ENCODE assay signal across 9 mouse cellular contexts in the genomic region with DNA sequence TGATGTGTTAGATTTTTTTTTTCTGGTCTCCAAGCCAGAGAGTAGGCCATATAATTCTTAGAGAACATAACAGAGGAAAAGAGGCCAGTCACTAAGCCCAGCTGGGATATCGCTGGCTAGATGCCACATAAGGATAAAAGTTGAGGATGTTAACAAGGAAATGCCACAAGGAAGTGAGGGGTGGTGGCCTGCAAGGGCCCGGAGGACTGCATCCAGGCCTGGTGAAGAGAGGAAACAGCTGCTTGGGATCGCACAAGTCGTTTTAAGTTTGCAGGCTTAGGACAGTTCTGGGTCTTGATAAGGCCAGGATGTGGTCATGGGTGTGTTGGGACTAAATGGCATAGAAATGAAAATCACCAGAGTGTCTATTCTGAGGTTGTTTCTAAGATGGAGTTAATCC.
DNase-seq lines count a peak whose midpoint lies in the region; ATAC-seq and TF ChIP-seq lines count a peak whose summit lies in the region.
"Had no signal": no experiment of that assay in that cellular context is flagged by ENCODE, and none has a peak within 500 bp of the region (broad histone marks: within the 10 kb centered on the region; RNA-seq: fewer than 3 reads in every experiment).

No protein-coding gene starts in this region.

- H3K4me2 ChIP-seq in hindbrain, embryonic 11.5 days (replicated peaks; ENCODE audit: low read depth, low read length): no peak overlapping the region
- peak overlapping the region; percentile 18 for H3K4me2 ChIP-seq in midbrain, embryonic 14.5 days (ENCODE audit: low read length)

- no peaks in the 10 kb centered on the region for H3K27me3 ChIP-seq in hindbrain, embryonic 10.5 days (ENCODE audit: insufficient read depth, poor library complexity, severe bottlenecking)
- no peaks in the 10 kb centered on the region for H3K27me3 ChIP-seq in hindbrain, embryonic 11.5 days (ENCODE audit: control insufficient read depth, insufficient read depth, low read length)
- no peaks in the 10 kb centered on the region for H3K27me3 ChIP-seq in heart, adult 2 months (ENCODE audit: control insufficient read depth, insufficient read depth, low read length)
- H3K27me3 ChIP-seq in midbrain, embryonic 14.5 days (ENCODE audit: control insufficient read depth, insufficient read depth, low read length): no peaks in the 10 kb centered on the region
- no peaks in the 10 kb centered on the region for H3K27me3 ChIP-seq in thymus, adult 2 months (ENCODE audit: control insufficient read depth, insufficient read depth, low read length)
- H3K27me3 ChIP-seq: CH12.LX had no signal

- no peaks in the 10 kb centered on the region for H3K9me3 ChIP-seq in hindbrain, embryonic 10.5 days
- no peaks in the 10 kb centered on the region for H3K9me3 ChIP-seq in hindbrain, embryonic 11.5 days (ENCODE audit: control insufficient read depth, low read length)
- H3K9me3 ChIP-seq in midbrain, embryonic 14.5 days (ENCODE audit: control insufficient read depth, low read length): no peaks in the 10 kb centered on the region

- DNase-seq in hindbrain, embryonic 10.5 days (ENCODE audit: low spot score): no peak
- no peak for DNase-seq in hindbrain, embryonic 11.5 days (ENCODE audit: low spot score)
- peak; percentile 33 to 44 for DNase-seq in heart, adult 2 months
- peak; percentile 89 for DNase-seq in kidney, postnatal 14 days
- DNase-seq in midbrain, embryonic 14.5 days: peak; percentile 23
- no peak for DNase-seq in frontal cortex, postnatal 14 days (ENCODE audit: low spot score in 2 of 2)
- DNase-seq in thymus, adult 2 months: no peak

- no peaks in the 10 kb centered on the region for H3K36me3 ChIP-seq in hindbrain, embryonic 10.5 days
- H3K36me3 ChIP-seq in hindbrain, embryonic 11.5 days (ENCODE audit: control insufficient read depth, insufficient read depth, low read length): no peaks in the 10 kb centered on the region
- H3K36me3 ChIP-seq in heart, adult 2 months (ENCODE audit: control insufficient read depth, insufficient read depth, low read length): peaks cover 4% of the 10 kb centered on the region
- H3K36me3 ChIP-seq in midbrain, embryonic 14.5 days (ENCODE audit: control insufficient read depth, insufficient read depth, low read length): no peaks in the 10 kb centered on the region
- no peaks in the 10 kb centered on the region for H3K36me3 ChIP-seq in thymus, adult 2 months (ENCODE audit: control insufficient read depth, insufficient read depth, low read length)

- intact Hi-C loops in heart, adult 2 months (cut with DNase I): loop anchor here (1.0 to 2.0 kb wide), 2 partner anchors 72 to 102 kb away; no protein-coding TSS in a partner anchor

- WGBS in hindbrain, embryonic 10.5 days: 85% methylated on average over 4 of the region's 4 CpGs
- 83% methylated on average over 4 of the region's 4 CpGs for WGBS in hindbrain, embryonic 11.5 days
- WGBS in heart, adult 2 months: 29% methylated on average over 4 of the region's 4 CpGs
- 58% methylated on average over 4 of the region's 4 CpGs for WGBS in midbrain, embryonic 14.5 days
- WGBS in thymus, adult 2 months: 55% methylated on average over 4 of the region's 4 CpGs

- no peak overlapping the region for H3K4me3 ChIP-seq in hindbrain, embryonic 10.5 days
- H3K4me3 ChIP-seq in hindbrain, embryonic 11.5 days (ENCODE audit: low read depth, low read length): no peak overlapping the region
- H3K4me3 ChIP-seq in heart, adult 2 months: no peak overlapping the region
- H3K4me3 ChIP-seq in midbrain, embryonic 14.5 days (replicated peaks; ENCODE audit: low read depth, low read length): no peak overlapping the region
- no peak overlapping the region for H3K4me3 ChIP-seq in thymus, adult 2 months (ENCODE audit: control insufficient read depth, insufficient read depth, low read length)

- 0 out of 2 replicates have a peak, but pooled peaks have one; percentile 49 for TF ChIP-seq EP300 in heart, adult 2 months (IDR thresholded peaks at IDR 0.05; ENCODE audit: insufficient read depth, low read depth, low read length)

- TF ChIP-seq POLR2A in heart, adult 2 months (IDR thresholded peaks at IDR 0.05; ENCODE audit: insufficient read depth, low read depth, low read length): no peak
- no peak for TF ChIP-seq POLR2A in thymus, adult 2 months (IDR thresholded peaks at IDR 0.05; ENCODE audit: control insufficient read depth, extremely low read depth, insufficient read depth, low read length, poor library complexity)

- no peak for TF ChIP-seq CTCF in heart, adult 2 months (IDR thresholded peaks at IDR 0.05)
- TF ChIP-seq CTCF in thymus, adult 2 months (IDR thresholded peaks at IDR 0.05; ENCODE audit: borderline replicate concordance, control insufficient read depth, extremely low read depth, insufficient read depth, low read length, poor library complexity): no peak

- H3K27ac ChIP-seq in hindbrain, embryonic 10.5 days: peak overlapping the region; percentile 47; the same call in 1 of the 2 replicates
- H3K27ac ChIP-seq in hindbrain, embryonic 11.5 days (ENCODE audit: low read depth, low read length): no peak overlapping the region
- no peak overlapping the region for H3K27ac ChIP-seq in heart, adult 2 months
- H3K27ac ChIP-seq in midbrain, embryonic 14.5 days (replicated peaks; ENCODE audit: low read depth, low read length): peak overlapping the region; percentile 49; the same call in 1 of the 2 replicates
- H3K27ac ChIP-seq in thymus, adult 2 months (ENCODE audit: control insufficient read depth, insufficient read depth, low read length): no peak overlapping the region

- H3K9ac ChIP-seq in hindbrain, embryonic 11.5 days (ENCODE audit: low read depth, low read length): no peak overlapping the region
- no peak overlapping the region for H3K9ac ChIP-seq in heart, adult 2 months (ENCODE audit: low read depth, low read length)
- no peak overlapping the region for H3K9ac ChIP-seq in midbrain, embryonic 14.5 days (replicated peaks; ENCODE audit: low read length)

- ATAC-seq in hindbrain, embryonic 11.5 days (ENCODE audit: low FRiP score): no peak
- ATAC-seq in midbrain, embryonic 14.5 days (ENCODE audit: low FRiP score, low TSS enrichment): no peak
- ATAC-seq in frontal cortex, adult (ENCODE audit: low TSS enrichment): no peak

- peaks cover 16% of the 10 kb centered on the region for H3K4me1 ChIP-seq in hindbrain, embryonic 10.5 days (replicated peaks)
- no peaks in the 10 kb centered on the region for H3K4me1 ChIP-seq in hindbrain, embryonic 11.5 days (replicated peaks; ENCODE audit: control insufficient read depth, insufficient read depth, low read length)
- peaks cover 9% of the 10 kb centered on the region for H3K4me1 ChIP-seq in heart, adult 2 months (ENCODE audit: control insufficient read depth, insufficient read depth, low read length)
- H3K4me1 ChIP-seq in midbrain, embryonic 14.5 days (ENCODE audit: control insufficient read depth, insufficient read depth, low read length): peaks cover 16% of the 10 kb centered on the region
- H3K4me1 ChIP-seq in thymus, adult 2 months (replicated peaks; ENCODE audit: control insufficient read depth, insufficient read depth, low read length): no peaks in the 10 kb centered on the region

- H3K79me2 ChIP-seq in heart, adult 2 months (replicated peaks; ENCODE audit: control insufficient read depth, insufficient read depth, low read length): no peaks in the 10 kb centered on the region

Comparison
In these comparisons a context has a peak if more than half of its experiments do, and no peak if none do; other contexts are left out.
1. H3K27ac ChIP-seq: peak in hindbrain, embryonic 10.5 days (single experiment) and midbrain, embryonic 14.5 days (single experiment); none in hindbrain, embryonic 11.5 days (single experiment), heart, adult 2 months (single experiment) and thymus, adult 2 months (single experiment).
2. DNase-seq: peak in heart, adult 2 months (2 of 2), kidney, postnatal 14 days (single experiment) and midbrain, embryonic 14.5 days (single experiment); none in hindbrain, embryonic 10.5 days (single experiment), hindbrain, embryonic 11.5 days (single experiment), frontal cortex, postnatal 14 days (0 of 2) and thymus, adult 2 months (single experiment).